Comparison of ENCODE assay signal across 23 mouse cellular contexts in the genomic region with DNA sequence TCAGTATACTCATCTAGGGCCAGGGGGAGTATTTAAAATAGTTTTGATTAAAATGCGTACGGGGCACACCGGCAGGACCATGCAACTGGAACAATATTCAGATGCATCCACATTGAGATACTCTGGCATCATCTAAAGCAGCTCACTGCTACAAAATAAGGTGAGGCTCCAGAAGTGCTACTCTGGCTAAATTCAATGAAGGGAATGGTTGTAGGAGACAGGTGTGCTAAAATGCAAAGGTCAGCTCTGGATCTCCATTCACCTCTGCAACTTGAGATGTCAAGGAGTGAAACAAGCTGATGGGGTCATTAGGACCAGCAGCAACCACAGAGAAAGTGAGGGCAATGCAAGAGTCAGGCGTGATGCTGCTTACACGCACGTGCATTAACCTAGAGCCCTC. TPM values are rescaled to one million over a fixed set of nuclear protein-coding genes. Genes with fewer than 3 reads are reported as not detected.
DNase-seq lines count a peak whose midpoint lies in the region; ATAC-seq lines count a peak whose summit lies in the region.
"Had no signal": no experiment of that assay in that cellular context is flagged by ENCODE, and none has a peak within 500 bp of the region (broad histone marks: within the 10 kb centered on the region; RNA-seq: fewer than 3 reads in every experiment).

No protein-coding gene starts in this region.

- WGBS in forebrain, embryonic 13.5 days = 94% methylated on average over 6 of the region's 6 CpGs
- 94% methylated on average over 6 of the region's 6 CpGs for WGBS in forebrain, embryonic 10.5 days
- WGBS in liver, embryonic 13.5 days (ENCODE audit: insufficient replicate concordance) = 90% methylated on average over 6 of the region's 6 CpGs
- 94% methylated on average over 6 of the region's 6 CpGs for WGBS in liver, embryonic 11.5 days
- 75% methylated on average over 6 of the region's 6 CpGs for WGBS in limb, embryonic 13.5 days
- WGBS in neural tube, embryonic 13.5 days = 90% methylated on average over 6 of the region's 6 CpGs

- H3K4me3 ChIP-seq in forebrain, embryonic 13.5 days = no peak overlapping the region
- H3K4me3 ChIP-seq in forebrain, embryonic 10.5 days = no peak overlapping the region
- no peak overlapping the region for H3K4me3 ChIP-seq in liver, embryonic 13.5 days (replicated peaks)
- no peak overlapping the region for H3K4me3 ChIP-seq in liver, embryonic 11.5 days (ENCODE audit: low read depth, low read length)
- H3K4me3 ChIP-seq in limb, embryonic 13.5 days = no peak overlapping the region
- H3K4me3 ChIP-seq in neural tube, embryonic 13.5 days = no peak overlapping the region
- H3K4me3 ChIP-seq: liver, embryonic 15.5 days had no signal

- no peaks in the 10 kb centered on the region for H3K9me3 ChIP-seq in forebrain, embryonic 13.5 days (replicated peaks)
- no peaks in the 10 kb centered on the region for H3K9me3 ChIP-seq in forebrain, embryonic 10.5 days
- no peaks in the 10 kb centered on the region for H3K9me3 ChIP-seq in liver, embryonic 13.5 days (replicated peaks)
- no peaks in the 10 kb centered on the region for H3K9me3 ChIP-seq in liver, embryonic 11.5 days (ENCODE audit: control insufficient read depth, low read length)
- H3K9me3 ChIP-seq in limb, embryonic 13.5 days = no peaks in the 10 kb centered on the region
- H3K9me3 ChIP-seq in neural tube, embryonic 13.5 days = no peaks in the 10 kb centered on the region
- H3K9me3 ChIP-seq: heart, embryonic 13.5 days; liver, embryonic 15.5 days had no signal

- no peak for ATAC-seq in forebrain, embryonic 13.5 days
- ATAC-seq in liver, embryonic 13.5 days (ENCODE audit: low read depth) = no peak
- ATAC-seq in liver, embryonic 11.5 days (replicated peaks; ENCODE audit: low FRiP score) = no peak
- ATAC-seq in limb, embryonic 13.5 days (ENCODE audit: low FRiP score, low read depth) = no peak
- ATAC-seq in neural tube, embryonic 13.5 days (ENCODE audit: low read depth) = no peak

- no peak overlapping the region for H3K9ac ChIP-seq in forebrain, embryonic 13.5 days
- no peak overlapping the region for H3K9ac ChIP-seq in liver, embryonic 13.5 days
- no peak overlapping the region for H3K9ac ChIP-seq in liver, embryonic 11.5 days (ENCODE audit: low read depth, low read length)
- no peak overlapping the region for H3K9ac ChIP-seq in limb, embryonic 13.5 days
- no peak overlapping the region for H3K9ac ChIP-seq in neural tube, embryonic 13.5 days
- H3K9ac ChIP-seq: heart, embryonic 13.5 days; liver, embryonic 15.5 days had no signal

- H3K36me3 ChIP-seq in forebrain, embryonic 13.5 days (ENCODE audit: poor library complexity, severe bottlenecking) = peaks cover 56% of the 10 kb centered on the region
- H3K36me3 ChIP-seq in forebrain, embryonic 10.5 days (replicated peaks) = peaks cover 66% of the 10 kb centered on the region
- peaks cover 54% of the 10 kb centered on the region for H3K36me3 ChIP-seq in liver, embryonic 13.5 days
- peaks cover 34% of the 10 kb centered on the region for H3K36me3 ChIP-seq in liver, embryonic 11.5 days (ENCODE audit: control insufficient read depth, insufficient read depth, low read length)
- peaks cover 55% of the 10 kb centered on the region for H3K36me3 ChIP-seq in limb, embryonic 13.5 days
- peaks cover 56% of the 10 kb centered on the region for H3K36me3 ChIP-seq in neural tube, embryonic 13.5 days

- H3K4me1 ChIP-seq in forebrain, embryonic 13.5 days = peaks cover 25% of the 10 kb centered on the region
- H3K4me1 ChIP-seq in forebrain, embryonic 10.5 days = peaks cover 36% of the 10 kb centered on the region
- H3K4me1 ChIP-seq in liver, embryonic 13.5 days (replicated peaks) = peaks cover 35% of the 10 kb centered on the region
- peaks cover 12% of the 10 kb centered on the region for H3K4me1 ChIP-seq in liver, embryonic 11.5 days (replicated peaks; ENCODE audit: control insufficient read depth, insufficient read depth, low read length)
- peaks cover 23% of the 10 kb centered on the region for H3K4me1 ChIP-seq in limb, embryonic 13.5 days
- peaks cover 27% of the 10 kb centered on the region for H3K4me1 ChIP-seq in neural tube, embryonic 13.5 days (replicated peaks)

- DNase-seq in forebrain, embryonic 10.5 days (ENCODE audit: extremely low spot score, low spot score) = no peak
- no peak for DNase-seq in liver, embryonic 13.5 days
- no peak for DNase-seq in liver, embryonic 11.5 days (ENCODE audit: low spot score)
- DNase-seq in urinary bladder, adult 2 months (ENCODE audit: low spot score) = no peak
- no peak for DNase-seq in layer of hippocampus, adult 18-20 months (ENCODE audit: low spot score in 2 of 2)
- DNase-seq: cerebellum, adult 9-11 months; gastrocnemius, postnatal 25 days; heart, postnatal 4 days; kidney, adult 11 months; lung, postnatal 10 days; right cerebral cortex, postnatal 14 days had no signal

- no peak overlapping the region for H3K27ac ChIP-seq in forebrain, embryonic 13.5 days
- H3K27ac ChIP-seq in forebrain, embryonic 10.5 days = no peak overlapping the region
- H3K27ac ChIP-seq in liver, embryonic 13.5 days = no peak overlapping the region
- no peak overlapping the region for H3K27ac ChIP-seq in liver, embryonic 11.5 days (ENCODE audit: low read depth, low read length)
- H3K27ac ChIP-seq in limb, embryonic 13.5 days = no peak overlapping the region
- no peak overlapping the region for H3K27ac ChIP-seq in neural tube, embryonic 13.5 days (replicated peaks)
- H3K27ac ChIP-seq: heart, embryonic 13.5 days; kidney, postnatal 0 days; layer of hippocampus, adult 2 months; liver, embryonic 15.5 days had no signal

- H3K4me2 ChIP-seq in forebrain, embryonic 13.5 days = peak overlapping the region; percentile 87
- peak overlapping the region; percentile 84; the same call in 1 of the 2 replicates for H3K4me2 ChIP-seq in liver, embryonic 13.5 days
- H3K4me2 ChIP-seq in liver, embryonic 11.5 days = no peak overlapping the region
- H3K4me2 ChIP-seq in limb, embryonic 13.5 days (replicated peaks) = peak overlapping the region; percentile 79; the same call in 1 of the 2 replicates
- peak overlapping the region; percentile 97 for H3K4me2 ChIP-seq in neural tube, embryonic 13.5 days

- H3K27me3 ChIP-seq in forebrain, embryonic 13.5 days = no peaks in the 10 kb centered on the region
- no peaks in the 10 kb centered on the region for H3K27me3 ChIP-seq in forebrain, embryonic 10.5 days (ENCODE audit: poor library complexity, severe bottlenecking)
- H3K27me3 ChIP-seq in liver, embryonic 13.5 days = no peaks in the 10 kb centered on the region
- H3K27me3 ChIP-seq in liver, embryonic 11.5 days (replicated peaks; ENCODE audit: control insufficient read depth, insufficient read depth, low read length) = no peaks in the 10 kb centered on the region
- H3K27me3 ChIP-seq in limb, embryonic 13.5 days = no peaks in the 10 kb centered on the region
- no peaks in the 10 kb centered on the region for H3K27me3 ChIP-seq in neural tube, embryonic 13.5 days
- H3K27me3 ChIP-seq: heart, embryonic 13.5 days; liver, embryonic 15.5 days had no signal

RNA-seq across cellular contexts. Expression of gene Ahsa2, which starts 2.6 kb away (rescaled TPM):
- polyA plus RNA-seq in forebrain, embryonic 13.5 days (2015; fragmentation: Nextera tagmentation; extraction: Ambion mirVana) = 151 and 156 TPM in 2 replicates
- 119 and 132 TPM in 2 replicates for polyA plus RNA-seq in forebrain, embryonic 10.5 days (2016; fragmentation: Nextera tagmentation; extraction: Ambion mirVana)
- 30.0 and 43.5 TPM in 2 replicates for polyA plus RNA-seq in liver, embryonic 13.5 days (2015; fragmentation: Nextera tagmentation; extraction: Ambion mirVana)
- 76.8 and 79.6 TPM in 2 replicates for polyA plus RNA-seq in liver, embryonic 11.5 days (2014; fragmentation: Nextera tagmentation; extraction: Ambion mirVana)
- polyA plus RNA-seq in limb, embryonic 13.5 days (2015; fragmentation: Nextera tagmentation; extraction: Ambion mirVana) = 101 and 108 TPM in 2 replicates
- 120 and 123 TPM in 2 replicates for polyA plus RNA-seq in neural tube, embryonic 13.5 days (2015; fragmentation: Nextera tagmentation; extraction: Ambion mirVana)
- 33.1 and 43.6 TPM in 2 replicates for polyA plus RNA-seq in urinary bladder, adult 2 months (2012; rRNA removed)
- total RNA-seq in layer of hippocampus, adult 18-20 months (2021) = 10 to 100 TPM; 54.7 to 56.4 TPM

RNA-seq across cellular contexts. Expression of gene 1700093K21Rik, which starts 25.7 kb away (rescaled TPM):
- not detected in 2 replicates for polyA plus RNA-seq in forebrain, embryonic 13.5 days (2015; fragmentation: Nextera tagmentation; extraction: Ambion mirVana)
- not detected in 2 replicates for polyA plus RNA-seq in forebrain, embryonic 10.5 days (2016; fragmentation: Nextera tagmentation; extraction: Ambion mirVana)
- polyA plus RNA-seq in liver, embryonic 13.5 days (2015; fragmentation: Nextera tagmentation; extraction: Ambion mirVana) = not detected in 2 replicates
- polyA plus RNA-seq in liver, embryonic 11.5 days (2014; fragmentation: Nextera tagmentation; extraction: Ambion mirVana) = not detected in 2 replicates
- not detected in 2 replicates for polyA plus RNA-seq in limb, embryonic 13.5 days (2015; fragmentation: Nextera tagmentation; extraction: Ambion mirVana)
- polyA plus RNA-seq in neural tube, embryonic 13.5 days (2015; fragmentation: Nextera tagmentation; extraction: Ambion mirVana) = 0.22 and 0.39 TPM in 2 replicates
- 0.44 and 0.61 TPM in 2 replicates for polyA plus RNA-seq in urinary bladder, adult 2 months (2012; rRNA removed)
- total RNA-seq in layer of hippocampus, adult 18-20 months (2021) = not detected
- total RNA-seq: gastrocnemius, postnatal 25 days; heart, postnatal 4 days; layer of hippocampus, adult 2 months; megakaryocyte-erythroid progenitor cell, adult 5-6 weeks; MEL had no signal
- polyA plus RNA-seq: heart, embryonic 13.5 days; kidney, postnatal 0 days; liver, embryonic 15.5 days; neural tube, embryonic 11.5 days; spleen, adult 2 months; stomach, embryonic 16.5 days had no signal
